Mouse (Mus musculus) bone marrow, adult 2 months (tissue): Measurements from ENCODE around the gene Ndufa11. TPM values are rescaled to one million over a fixed set of nuclear protein-coding genes. Genes with fewer than 3 reads are reported as not detected.
A peak's percentile ranks its signal among the peaks of the same experiment; 100 is the strongest.

Experiments
- H3K27ac ChIP-seq: fragments of 200-500 bp; 2 replicates; pipeline ENCODE4 v1.5.1; 2012; ENCODE audit warnings: low read depth, mild to moderate bottlenecking, control low read depth, inconsistent platforms, low read length; ENCODE audit not compliant: control insufficient read depth, poor library complexity, insufficient read depth
- H3K4me1 ChIP-seq: fragments of 200-500 bp; 2 replicates; pipeline ENCODE4 v1.6.1; 2011; ENCODE audit warnings: low read length; ENCODE audit not compliant: control insufficient read depth, insufficient read depth
- H3K4me3 ChIP-seq: fragments of 200-500 bp; replicated peaks from 2 replicates; pipeline ENCODE3; 2011; ENCODE audit warnings: mild to moderate bottlenecking, low read depth, low read length, control low read depth; ENCODE audit not compliant: control insufficient read depth
- CTCF ChIP-seq: fragments of 200-500 bp; IDR thresholded peaks from 2 replicates; pipeline ENCODE4 v1.5.1; 2011; ENCODE audit warnings: low read length, control low read depth; ENCODE audit not compliant: control insufficient read depth, insufficient read depth
- POLR2A ChIP-seq: fragments of 200-500 bp; IDR thresholded peaks from 2 replicates; pipeline ENCODE4 v1.6.1; 2011; ENCODE audit warnings: low read depth, mild to moderate bottlenecking, control low read depth, low read length, borderline replicate concordance; ENCODE audit not compliant: control insufficient read depth
- WGBS: fragments of 180-500 bp; shearing (Covaris S2); methylation state at CpG from one replicate; pipeline ENCODE4 v1.1.7; 2018; 5-methylcytosine and 5-hydroxymethylcytosine counted together
- polyA plus RNA-seq: library from polyadenylated mRNA; stranded (reverse); fragments of >200 nt; gene quantifications from 2 replicates; pipeline ENCODE4 v1.2.4, GENCODE M21; 2011; ENCODE audit warnings: low replicate concordance; ENCODE audit not compliant: missing spikeins, insufficient read depth, insufficient read length

Ndufa11 gene
- polyA plus RNA-seq, 1 experiment, result 211 TPM

GRCm38 (mm10) chr17:56761077-56761476 lies 43.5 kb downstream of the Ndufa11 start:
- TF ChIP-seq CTCF (no peak), POLR2A (no peak)
- no peak overlapping the region for H3K27ac ChIP-seq
- 63% methylated on average over 3 of the region's 3 CpGs for WGBS
- H3K4me3 ChIP-seq, result no peak overlapping the region
- peaks cover 6% of the 10 kb centered on the region; the same call in 1 of the 2 replicates for H3K4me1 ChIP-seq

- peak overlapping the region; percentile 49; the same call in 1 of the 2 replicates for H3K27ac ChIP-seq
- H3K4me3 ChIP-seq, result peak overlapping the region; percentile 64
- peak; percentile 33; the same call in 1 of the 2 replicates for TF ChIP-seq POLR2A
- no peak for TF ChIP-seq CTCF
- WGBS, result under 1% methylated on average over 28 of the region's 28 CpGs
- H3K4me1 ChIP-seq, result peaks cover 6% of the 10 kb centered on the region; the same call in 1 of the 2 replicates
Measured at GRCm38 (mm10) chr17:56761991-56762410, 44.4 kb downstream of the Ndufa11 start.

GRCm38 (mm10) chr17:56762769-56763731 lies 45.5 kb downstream of the Ndufa11 start:
- no peak overlapping the region for H3K4me3 ChIP-seq
- H3K4me1 ChIP-seq, result peaks cover 6% of the 10 kb centered on the region; the same call in 1 of the 2 replicates
- H3K27ac ChIP-seq, result peak overlapping the region; percentile 7; the same call in 1 of the 2 replicates
- TF ChIP-seq CTCF, result peak; percentile 71
- no peak for TF ChIP-seq POLR2A
- 40% methylated on average over 27 of the region's 27 CpGs for WGBS

GRCm38 (mm10) chr17:56763741-56764250 lies 46.2 kb downstream of the Ndufa11 start:
- H3K4me1 ChIP-seq, result peaks cover 6% of the 10 kb centered on the region; the same call in 1 of the 2 replicates
- WGBS, result 57% methylated on average over 8 of the region's 8 CpGs
- TF ChIP-seq POLR2A, result no peak
- TF ChIP-seq CTCF, result no peak
- H3K27ac ChIP-seq, result no peak overlapping the region; the same call in 1 of the 2 replicates
- H3K4me3 ChIP-seq, result peak overlapping the region; percentile 99

GRCm38 (mm10) chr17:56764474-56765354 lies 47.1 kb downstream of the Ndufa11 start, which contains the start of gene Dus3l:
TSS of gene Dus3l (plus strand) at chr17:56764757.
- WGBS, result under 1% methylated on average over 54 of the region's 58 CpGs
- Histone ChIP-seq H3K4me1 (peaks cover 6% of the 10 kb centered on the region; the same call in 1 of the 2 replicates), H3K27ac (peak within 1 kb of the TSS; percentile 99), H3K4me3 (peak within 1 kb of the TSS; percentile 99)
- TF ChIP-seq POLR2A, result peak; percentile 54; the same call in 1 of the 2 replicates
- no peak for TF ChIP-seq CTCF

GRCm38 (mm10) chr17:56765431-56765830 lies 47.9 kb downstream of the Ndufa11 start:
- WGBS, result 51% methylated on average over 12 of the region's 12 CpGs
- Histone ChIP-seq H3K4me1 (peaks cover 6% of the 10 kb centered on the region; the same call in 1 of the 2 replicates), H3K27ac (no peak overlapping the region; the same call in 1 of the 2 replicates), H3K4me3 (peak overlapping the region; percentile 99)
- no peak for TF ChIP-seq POLR2A
- no peak for TF ChIP-seq CTCF

- TF ChIP-seq POLR2A (no peak), CTCF (no peak)
- WGBS, result 92% methylated on average over 27 of the region's 27 CpGs
- no peak overlapping the region for H3K27ac ChIP-seq
- H3K4me1 ChIP-seq, result peaks cover 6% of the 10 kb centered on the region; the same call in 1 of the 2 replicates
- H3K4me3 ChIP-seq, result no peak overlapping the region
Measured at GRCm38 (mm10) chr17:56766631-56767405, 49.3 kb downstream of the Ndufa11 start.
